Mouse (Mus musculus): ENCODE results near the gene Ly6g6c. TPM values are rescaled to one million over a fixed set of nuclear protein-coding genes. Genes with fewer than 3 reads are reported as not detected.
A peak's percentile ranks its signal among the peaks of the same experiment; 100 is the strongest.

Ly6g6c gene
- polyA plus RNA-seq, 1 experiment from 2014 or later = not detected

- no peak overlapping the region for H3K27ac ChIP-seq
- 89% methylated on average over 3 of the region's 3 CpGs for WGBS
- H3K4me1 ChIP-seq = peaks cover 44% of the 10 kb centered on the region
- H3K9ac ChIP-seq = no peak overlapping the region
- H3K4me3 ChIP-seq = no peak overlapping the region
- peaks cover 32% of the 10 kb centered on the region for H3K36me3 ChIP-seq (ENCODE audit: poor library complexity, severe bottlenecking)
- no peak overlapping the region for H3K4me2 ChIP-seq
- peaks cover 49% of the 10 kb centered on the region for H3K27me3 ChIP-seq
- no peak for ATAC-seq
- H3K9me3 ChIP-seq (replicated peaks) = no peaks in the 10 kb centered on the region
These were observed 1.7 kb upstream of the Ly6g6c start for GRCm38 (mm10) chr17:35063466-35063865.

- no peak overlapping the region for H3K27ac ChIP-seq
These were observed 760 bp upstream of the Ly6g6c start for GRCm38 (mm10) chr17:35064378-35064877.

GRCm38 (mm10) chr17:35066084-35066483 lies 896 bp downstream of the Ly6g6c start, which contains the start of gene Mpig6b:
Mpig6b (minus strand) TSS chr17:35066184.
- 45% methylated on average over 10 of the region's 10 CpGs for WGBS
- Histone ChIP-seq H3K27me3 (peaks cover 49% of the 10 kb centered on the region), H3K4me2 (peak within 1 kb of the TSS; percentile 57), H3K9me3 (replicated peaks) (no peaks in the 10 kb centered on the region), H3K4me3 (peak within 1 kb of the TSS; percentile 25), H3K36me3 (ENCODE audit: poor library complexity, severe bottlenecking) (peaks cover 22% of the 10 kb centered on the region), H3K27ac (no peak within 1 kb of the TSS), H3K4me1 (peaks cover 25% of the 10 kb centered on the region), H3K9ac (peak within 1 kb of the TSS; percentile 52)
- ATAC-seq = no peak

More at GRCm38 (mm10) chr17:35064378-35064877, 760 bp upstream of the Ly6g6c start:
- peak overlapping the region; percentile 8; the same call in 1 of the 2 replicates for H3K9ac ChIP-seq
- H3K4me3 ChIP-seq = peak overlapping the region; percentile 25; the same call in 1 of the 2 replicates
- peak overlapping the region; percentile 57 for H3K4me2 ChIP-seq
- peaks cover 40% of the 10 kb centered on the region for H3K4me1 ChIP-seq
- WGBS = 34% methylated on average over 10 of the region's 10 CpGs
- no peak for ATAC-seq
- H3K36me3 ChIP-seq (ENCODE audit: poor library complexity, severe bottlenecking) = peaks cover 32% of the 10 kb centered on the region
- no peaks in the 10 kb centered on the region for H3K9me3 ChIP-seq (replicated peaks)
- H3K27me3 ChIP-seq = peaks cover 49% of the 10 kb centered on the region

- Histone ChIP-seq H3K4me2 (no peak overlapping the region), H3K36me3 (ENCODE audit: poor library complexity, severe bottlenecking) (peaks cover under 1% of the 10 kb centered on the region; the same call in 1 of the 2 replicates), H3K27ac (no peak overlapping the region), H3K4me1 (peaks cover 17% of the 10 kb centered on the region), H3K9me3 (replicated peaks) (no peaks in the 10 kb centered on the region), H3K9ac (no peak overlapping the region), H3K4me3 (no peak overlapping the region), H3K27me3 (peaks cover 46% of the 10 kb centered on the region)
- no peak for ATAC-seq
- WGBS = 88% methylated on average over 17 of the region's 17 CpGs
These were observed 3.2 kb downstream of the Ly6g6c start for GRCm38 (mm10) chr17:35068213-35068914.

- no peaks in the 10 kb centered on the region for H3K9me3 ChIP-seq (replicated peaks)
- H3K9ac ChIP-seq = no peak overlapping the region
- H3K36me3 ChIP-seq (ENCODE audit: poor library complexity, severe bottlenecking) = no peaks in the 10 kb centered on the region
- peaks cover 22% of the 10 kb centered on the region for H3K27me3 ChIP-seq
- no peak overlapping the region for H3K4me3 ChIP-seq
- H3K4me2 ChIP-seq = no peak overlapping the region
- H3K27ac ChIP-seq = no peak overlapping the region
- WGBS = 69% methylated on average over 6 of the region's 6 CpGs
- ATAC-seq = no peak
- peaks cover under 1% of the 10 kb centered on the region for H3K4me1 ChIP-seq
These were observed 5.5 kb downstream of the Ly6g6c start for GRCm38 (mm10) chr17:35070556-35071229.

GRCm38 (mm10) chr17:35071454-35071853 lies 6.3 kb downstream of the Ly6g6c start:
- ATAC-seq = no peak
- no peaks in the 10 kb centered on the region for H3K36me3 ChIP-seq (ENCODE audit: poor library complexity, severe bottlenecking)
- no peak overlapping the region for H3K9ac ChIP-seq
- 87% methylated on average over 9 of the region's 9 CpGs for WGBS
- H3K4me3 ChIP-seq = no peak overlapping the region
- H3K9me3 ChIP-seq (replicated peaks) = no peaks in the 10 kb centered on the region
- no peak overlapping the region for H3K27ac ChIP-seq
- H3K27me3 ChIP-seq = peaks cover 15% of the 10 kb centered on the region
- no peak overlapping the region for H3K4me2 ChIP-seq
- peaks cover 3% of the 10 kb centered on the region; the same call in 1 of the 2 replicates for H3K4me1 ChIP-seq

GRCm38 (mm10) chr17:35074097-35074496 lies 8.9 kb downstream of the Ly6g6c start:
- no peaks in the 10 kb centered on the region for H3K36me3 ChIP-seq (ENCODE audit: poor library complexity, severe bottlenecking)
- H3K4me1 ChIP-seq = peaks cover 18% of the 10 kb centered on the region
- H3K27ac ChIP-seq = no peak overlapping the region
- ATAC-seq = no peak
- no peaks in the 10 kb centered on the region for H3K27me3 ChIP-seq
- no peaks in the 10 kb centered on the region for H3K9me3 ChIP-seq (replicated peaks)
- no peak overlapping the region for H3K4me3 ChIP-seq
- 58% methylated on average over 17 of the region's 17 CpGs for WGBS
- H3K9ac ChIP-seq = no peak overlapping the region; the same call in 1 of the 2 replicates
- no peak overlapping the region for H3K4me2 ChIP-seq

GRCm38 (mm10) chr17:35076507-35077176 lies 11.5 kb downstream of the Ly6g6c start, which contains the start of gene Ly6g6e:
Ly6g6e (plus strand) TSS chr17:35076902.
- 29% methylated on average over 10 of the region's 10 CpGs for WGBS
- peak; percentile 79; the same call in 1 of the 2 replicates for ATAC-seq
- Histone ChIP-seq H3K9ac (peak within 1 kb of the TSS; percentile 43), H3K9me3 (replicated peaks) (no peaks in the 10 kb centered on the region), H3K4me2 (peak within 1 kb of the TSS; percentile 46), H3K36me3 (ENCODE audit: poor library complexity, severe bottlenecking) (no peaks in the 10 kb centered on the region), H3K4me1 (peaks cover 23% of the 10 kb centered on the region), H3K27me3 (no peaks in the 10 kb centered on the region), H3K27ac (peak within 1 kb of the TSS; percentile 44; the same call in 1 of the 2 replicates), H3K4me3 (peak within 1 kb of the TSS; percentile 16)

- Histone ChIP-seq H3K4me3 (peak overlapping the region; percentile 16; the same call in 1 of the 2 replicates), H3K27me3 (no peaks in the 10 kb centered on the region), H3K9ac (peak overlapping the region; percentile 43), H3K27ac (peak overlapping the region; percentile 44; the same call in 1 of the 2 replicates), H3K9me3 (replicated peaks) (no peaks in the 10 kb centered on the region), H3K4me1 (peaks cover 23% of the 10 kb centered on the region), H3K36me3 (ENCODE audit: poor library complexity, severe bottlenecking) (no peaks in the 10 kb centered on the region), H3K4me2 (peak overlapping the region; percentile 46)
- ATAC-seq = peak; percentile 52; the same call in 1 of the 2 replicates
- WGBS = 44% methylated on average over 2 of the region's 2 CpGs
These were observed 12.1 kb downstream of the Ly6g6c start for GRCm38 (mm10) chr17:35077285-35077684.

- H3K27me3 ChIP-seq = no peaks in the 10 kb centered on the region
- peak within 1 kb of the TSS; percentile 44; the same call in 1 of the 2 replicates for H3K27ac ChIP-seq
- no peaks in the 10 kb centered on the region for H3K36me3 ChIP-seq (ENCODE audit: poor library complexity, severe bottlenecking)
- WGBS = 13% methylated on average over 14 of the region's 14 CpGs
- H3K4me2 ChIP-seq = peak within 1 kb of the TSS; percentile 46
- H3K4me1 ChIP-seq = peaks cover 23% of the 10 kb centered on the region
- ATAC-seq = peak; percentile 50; the same call in 1 of the 2 replicates
- H3K9ac ChIP-seq = peak within 1 kb of the TSS; percentile 43
- H3K4me3 ChIP-seq = peak within 1 kb of the TSS; percentile 16
- no peaks in the 10 kb centered on the region for H3K9me3 ChIP-seq (replicated peaks)
These were observed 12.6 kb downstream of the Ly6g6c start, which contains the start of gene Ly6g6d for GRCm38 (mm10) chr17:35077786-35078233. Ly6g6d (minus strand) TSS chr17:35078065.

GRCm38 (mm10) chr17:35079778-35080177 lies 14.6 kb downstream of the Ly6g6c start:
- Histone ChIP-seq H3K4me2 (no peak overlapping the region), H3K27ac (no peak overlapping the region; the same call in 1 of the 2 replicates), H3K36me3 (ENCODE audit: poor library complexity, severe bottlenecking) (no peaks in the 10 kb centered on the region), H3K9ac (no peak overlapping the region), H3K9me3 (replicated peaks) (no peaks in the 10 kb centered on the region), H3K27me3 (no peaks in the 10 kb centered on the region), H3K4me3 (no peak overlapping the region), H3K4me1 (peaks cover 23% of the 10 kb centered on the region)
- no peak for ATAC-seq
- 68% methylated on average over 9 of the region's 9 CpGs for WGBS
